Mouse (Mus musculus) midbrain, embryonic 11.5 days (tissue): ENCODE results near the gene Jak1. TPM values are rescaled to one million over a fixed set of nuclear protein-coding genes. Genes with fewer than 3 reads are reported as not detected.

Source experiments
- ATAC-seq: fragments of 200-750 bp; cut with Nextera tagmentation; 2 replicates; pipeline ENCODE4 v1.8.0; 2017; ENCODE audit warnings: moderate TSS enrichment, moderate library complexity; ENCODE audit not compliant: low FRiP score
- DNase-seq: peaks from one replicate; pipeline ENCODE4 v3.0.0; 2015; ENCODE audit warnings: low spot score; ENCODE audit errors: missing footprints
- H3K27ac ChIP-seq: fragments of 300-500 bp; sonication (generic); 2 replicates; pipeline ENCODE4 v1.5.1; 2014; ENCODE audit warnings: low read depth, low read length
- H3K27me3 ChIP-seq: fragments of 300-500 bp; sonication (generic); 2 replicates; pipeline ENCODE4 v1.6.1; 2014; ENCODE audit warnings: mild to moderate bottlenecking, low read length, moderate library complexity, mixed read lengths; ENCODE audit not compliant: control insufficient read depth, insufficient read depth
- H3K36me3 ChIP-seq: fragments of 300-500 bp; sonication (generic); 2 replicates; pipeline ENCODE4 v1.6.1; 2014; ENCODE audit warnings: mild to moderate bottlenecking, low read length, moderate library complexity, mixed read lengths; ENCODE audit not compliant: control insufficient read depth, insufficient read depth
- H3K4me1 ChIP-seq: fragments of 300-500 bp; sonication (generic); 2 replicates; pipeline ENCODE4 v1.6.1; 2014; ENCODE audit warnings: low read length; ENCODE audit not compliant: control insufficient read depth, insufficient read depth
- H3K4me2 ChIP-seq: fragments of 300-500 bp; sonication (generic); 2 replicates; pipeline ENCODE4 v1.6.1; 2014; ENCODE audit warnings: mild to moderate bottlenecking, moderate library complexity
- H3K4me3 ChIP-seq: fragments of 300-500 bp; sonication (generic); 2 replicates; pipeline ENCODE4 v1.5.1; 2014; ENCODE audit warnings: low read depth, low read length
- H3K9ac ChIP-seq: fragments of 300-500 bp; sonication (generic); 2 replicates; pipeline ENCODE4 v1.6.1; 2014; ENCODE audit warnings: low read length
- H3K9me3 ChIP-seq: fragments of 300-500 bp; sonication (generic); 2 replicates; pipeline ENCODE4 v1.6.1; 2016; ENCODE audit warnings: low read length; ENCODE audit not compliant: control insufficient read depth
- WGBS: fragments of 180-500 bp; shearing (Covaris S2); extraction: QIAGEN DNeasy Blood & Tissue Kit; methylation state at CpG from one replicate; pipeline ENCODE4 v1.1.7; 2014; 5-methylcytosine and 5-hydroxymethylcytosine counted together
- polyA plus RNA-seq: library from polyadenylated mRNA; unstranded; fragments of >200 nt; fragmentation: Nextera tagmentation; extraction: Ambion mirVana; gene quantifications from 2 replicates; pipeline ENCODE4 v1.2.1, GENCODE M21; 2014

Jak1 gene
- polyA plus RNA-seq, 1 experiment from 2014 or later, result 52.2 TPM

GRCm38 (mm10) chr4:101177796-101178195 lies 87.3 kb downstream of the Jak1 start:
- Histone ChIP-seq H3K9ac (no peak overlapping the region), H3K27ac (no peak overlapping the region), H3K4me1 (no peaks in the 10 kb centered on the region), H3K36me3 (no peaks in the 10 kb centered on the region), H3K4me3 (no peak overlapping the region), H3K27me3 (no peaks in the 10 kb centered on the region), H3K9me3 (no peaks in the 10 kb centered on the region), H3K4me2 (no peak overlapping the region)
- DNase-seq (peak; percentile 54), ATAC-seq (no peak)
- WGBS, result 91% methylated on average over 3 of the region's 3 CpGs

GRCm38 (mm10) chr4:101176123-101176522 lies 89.0 kb downstream of the Jak1 start:
- Histone ChIP-seq H3K4me1 (no peaks in the 10 kb centered on the region), H3K27ac (no peak overlapping the region), H3K9ac (no peak overlapping the region), H3K9me3 (no peaks in the 10 kb centered on the region), H3K4me3 (no peak overlapping the region), H3K27me3 (no peaks in the 10 kb centered on the region), H3K4me2 (no peak overlapping the region), H3K36me3 (no peaks in the 10 kb centered on the region)
- 80% methylated on average over 6 of the region's 6 CpGs for WGBS
- DNase-seq (peak; percentile 53), ATAC-seq (no peak)

GRCm38 (mm10) chr4:101174916-101175625 lies 90.0 kb downstream of the Jak1 start:
- DNase-seq, result peak; percentile 57
- H3K4me1 ChIP-seq, result no peaks in the 10 kb centered on the region
- no peak overlapping the region for H3K4me3 ChIP-seq
- WGBS, result 83% methylated on average over 10 of the region's 10 CpGs
- no peak for ATAC-seq
- H3K4me2 ChIP-seq, result no peak overlapping the region
- no peaks in the 10 kb centered on the region for H3K36me3 ChIP-seq
- no peak overlapping the region for H3K9ac ChIP-seq
- no peaks in the 10 kb centered on the region for H3K27me3 ChIP-seq
- H3K27ac ChIP-seq, result no peak overlapping the region
- H3K9me3 ChIP-seq, result no peaks in the 10 kb centered on the region

- 87% methylated on average over 2 of the region's 2 CpGs for WGBS
- no peak overlapping the region for H3K4me2 ChIP-seq
- H3K4me3 ChIP-seq, result no peak overlapping the region
- DNase-seq, result no peak
- H3K9me3 ChIP-seq, result no peaks in the 10 kb centered on the region
- no peaks in the 10 kb centered on the region for H3K4me1 ChIP-seq
- H3K36me3 ChIP-seq, result no peaks in the 10 kb centered on the region
- H3K9ac ChIP-seq, result no peak overlapping the region
- no peaks in the 10 kb centered on the region for H3K27me3 ChIP-seq
- ATAC-seq, result no peak
- H3K27ac ChIP-seq, result no peak overlapping the region
Observed at GRCm38 (mm10) chr4:101172738-101173137, 92.3 kb downstream of the Jak1 start.

GRCm38 (mm10) chr4:101168189-101168778 lies 96.8 kb downstream of the Jak1 start:
- Histone ChIP-seq H3K4me2 (no peak overlapping the region), H3K27ac (no peak overlapping the region), H3K4me1 (no peaks in the 10 kb centered on the region), H3K9ac (no peak overlapping the region), H3K9me3 (no peaks in the 10 kb centered on the region), H3K36me3 (no peaks in the 10 kb centered on the region), H3K4me3 (no peak overlapping the region), H3K27me3 (no peaks in the 10 kb centered on the region)
- peak; percentile 62; the same call in 1 of the 2 replicates for ATAC-seq
- no peak for DNase-seq
- 55% methylated on average over 6 of the region's 6 CpGs for WGBS

- Histone ChIP-seq H3K9ac (no peak overlapping the region), H3K4me3 (no peak overlapping the region), H3K4me2 (no peak overlapping the region), H3K27me3 (no peaks in the 10 kb centered on the region), H3K9me3 (no peaks in the 10 kb centered on the region), H3K36me3 (no peaks in the 10 kb centered on the region), H3K27ac (no peak overlapping the region), H3K4me1 (no peaks in the 10 kb centered on the region)
- WGBS, result 86% methylated on average over 1 of the region's 1 CpGs
- no peak for DNase-seq
- ATAC-seq, result no peak
Observed at GRCm38 (mm10) chr4:101167777-101168176, 97.3 kb downstream of the Jak1 start.

GRCm38 (mm10) chr4:101165776-101166175 lies 99.3 kb downstream of the Jak1 start:
- Histone ChIP-seq H3K9me3 (no peaks in the 10 kb centered on the region), H3K27ac (no peak overlapping the region), H3K9ac (no peak overlapping the region), H3K4me2 (no peak overlapping the region), H3K4me3 (no peak overlapping the region), H3K36me3 (no peaks in the 10 kb centered on the region), H3K27me3 (no peaks in the 10 kb centered on the region), H3K4me1 (no peaks in the 10 kb centered on the region)
- 91% methylated on average over 4 of the region's 4 CpGs for WGBS
- ATAC-seq, result no peak
- no peak for DNase-seq

DNA sequence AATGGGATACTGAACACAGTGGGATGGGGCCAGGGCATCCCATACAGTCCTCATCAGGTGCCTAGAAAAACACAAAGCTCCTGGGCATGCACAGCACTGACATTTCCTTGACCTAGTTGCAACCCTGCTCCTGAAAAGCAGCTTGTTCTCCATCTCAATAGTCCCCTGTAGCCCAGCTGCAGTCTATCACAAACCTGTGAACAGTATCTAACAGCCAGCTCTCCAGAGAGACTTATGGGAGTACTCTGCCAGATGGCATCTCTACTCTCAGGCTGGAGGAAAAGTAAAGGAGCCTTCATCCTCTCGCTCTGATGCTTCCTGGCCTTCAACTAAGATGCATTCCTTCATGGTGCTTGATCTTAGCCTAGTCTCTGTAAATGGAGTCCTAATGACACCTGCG lies 100.4 kb downstream of the Jak1 start:
- Histone ChIP-seq H3K4me2 (no peak overlapping the region), H3K9ac (no peak overlapping the region), H3K27me3 (no peaks in the 10 kb centered on the region), H3K4me3 (no peak overlapping the region), H3K4me1 (no peaks in the 10 kb centered on the region), H3K27ac (no peak overlapping the region), H3K9me3 (no peaks in the 10 kb centered on the region), H3K36me3 (no peaks in the 10 kb centered on the region)
- ATAC-seq (no peak), DNase-seq (no peak)
- 90% methylated on average over 2 of the region's 2 CpGs for WGBS

GRCm38 (mm10) chr4:101164189-101164588 lies 100.9 kb downstream of the Jak1 start:
- no peak overlapping the region for H3K27ac ChIP-seq
- ATAC-seq (no peak), DNase-seq (no peak)
- WGBS, result 98% methylated on average over 2 of the region's 2 CpGs
- H3K4me1 ChIP-seq, result no peaks in the 10 kb centered on the region
- no peaks in the 10 kb centered on the region for H3K27me3 ChIP-seq
- no peak overlapping the region for H3K4me3 ChIP-seq
- no peak overlapping the region for H3K4me2 ChIP-seq
- H3K9me3 ChIP-seq, result no peaks in the 10 kb centered on the region
- no peaks in the 10 kb centered on the region for H3K36me3 ChIP-seq
- no peak overlapping the region for H3K9ac ChIP-seq
